Mouse (Mus musculus) stomach, postnatal 0 days (tissue): Measurements from ENCODE around the gene Pgm2.

Source experiments
- CTCF ChIP-seq: IDR thresholded peaks from 2 replicates; pipeline ENCODE4 v1.5.1; 2016; ENCODE audit warnings: antibody characterized with exemption, low read depth, mild to moderate bottlenecking, moderate library complexity
- EP300 ChIP-seq: optimal IDR thresholded peaks from 2 replicates; pipeline ENCODE3; 2016; ENCODE audit warnings: antibody characterized with exemption

DNA sequence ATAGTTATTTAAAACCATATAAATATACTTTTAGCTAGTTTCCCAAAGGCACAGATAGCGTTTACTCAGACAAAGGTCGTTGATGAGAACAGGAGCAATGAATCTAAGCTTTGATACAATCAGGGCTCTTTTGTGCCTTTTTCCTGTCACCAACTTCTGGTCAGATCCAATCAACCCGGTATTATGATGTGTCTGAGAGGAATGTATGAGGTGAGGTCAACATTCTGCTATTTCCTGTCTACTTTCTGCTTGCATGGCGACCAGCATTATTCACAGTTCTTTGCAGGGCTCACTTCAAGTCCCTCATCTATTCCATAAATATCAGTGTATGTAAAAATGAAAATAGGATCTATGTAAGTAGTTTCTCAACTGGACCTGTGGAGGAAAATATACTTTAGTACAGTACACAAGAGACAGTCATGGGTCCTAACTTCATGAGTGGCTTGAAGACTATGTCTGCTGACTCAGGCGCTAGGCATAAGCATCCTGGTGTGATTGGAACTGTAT, 81.7 kb downstream of the Pgm2 start:
- TF ChIP-seq CTCF, result no peak
- no peak for TF ChIP-seq EP300
